Mouse (Mus musculus) c-Kit-positive CD71-positive TER-119-negative erythroid progenitor cells, embryonic 14.5 days (primary cell): ENCODE data around the gene Fam118a.
"Not testable (repeated sequence)": the region's sequence is repeated elsewhere in the genome, so short reads cannot be mapped to it uniquely, and the experiment has no call there.

Source experiments
- DNase-seq: peaks from one replicate; pipeline ENCODE4 v3.0.0-alpha.2; 2013; ENCODE audit warnings: low read depth

The Fam118a gene

DNA sequence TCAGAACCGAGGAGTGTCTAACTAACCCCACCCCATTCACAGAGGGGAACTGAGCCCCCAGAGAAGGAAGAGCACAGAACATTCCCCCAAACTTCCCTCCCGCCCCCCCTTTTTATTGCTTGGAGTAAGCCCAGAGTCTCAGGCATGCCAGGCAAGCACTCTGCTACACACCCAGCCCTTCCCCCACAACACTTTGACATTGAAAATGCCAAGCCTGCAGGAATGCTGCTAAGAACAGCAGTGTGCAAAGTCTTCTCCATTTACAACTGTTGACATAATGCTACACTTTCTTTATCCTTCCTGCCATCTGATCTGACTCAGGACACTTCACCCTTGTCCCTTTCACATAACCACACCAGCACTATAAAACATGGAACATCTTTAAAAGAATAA, 16.1 kb upstream of the Fam118a start:
- DNase-seq, result no peak

GRCm38 (mm10) chr15:85015771-85016170, 13.0 kb upstream of the Fam118a start:
- DNase-seq, result no peak

DNA sequence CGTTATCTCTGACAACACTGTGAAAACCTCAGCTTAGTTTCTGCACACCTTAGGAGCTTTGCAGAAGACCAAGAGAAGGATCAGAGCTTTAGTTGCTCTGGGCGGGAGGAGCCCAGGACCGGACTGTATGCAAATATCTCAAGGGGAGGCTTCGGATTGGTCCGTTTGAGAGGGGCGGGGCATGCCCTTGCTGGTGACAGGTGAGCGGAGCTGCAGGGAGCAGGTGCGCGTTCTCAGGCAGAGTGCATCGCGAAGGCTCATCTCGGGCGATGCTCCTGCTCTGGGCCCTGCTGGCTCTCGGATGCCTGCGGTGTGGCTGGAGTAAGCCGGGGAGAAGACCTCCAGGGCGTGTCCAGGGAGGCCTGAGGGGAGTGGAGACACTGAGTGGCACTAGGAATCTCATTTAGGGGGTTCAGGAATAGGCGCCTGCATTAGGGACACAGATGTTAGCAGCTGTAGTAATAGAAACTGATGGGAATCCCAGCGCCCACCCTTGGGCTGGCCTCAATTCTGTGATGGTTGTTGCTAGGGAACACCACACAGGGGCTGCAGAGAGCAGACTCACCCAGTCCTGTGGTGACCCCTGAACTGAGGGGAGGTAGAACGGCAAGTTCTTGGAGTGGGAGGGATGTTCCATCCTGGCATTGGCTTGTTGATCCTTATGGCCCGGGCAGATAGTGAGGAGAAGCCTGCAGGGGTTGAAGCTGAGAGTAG, 11.6 kb upstream of the Fam118a start, which contains the start of gene Upk3a:
TSS of gene Upk3a (plus strand) at position 191 of the 714 bp plus-strand sequence.
- no peak for DNase-seq

- DNase-seq, result no peak
Observed at GRCm38 (mm10) chr15:85022211-85022610, 6.5 kb upstream of the Fam118a start.

DNA sequence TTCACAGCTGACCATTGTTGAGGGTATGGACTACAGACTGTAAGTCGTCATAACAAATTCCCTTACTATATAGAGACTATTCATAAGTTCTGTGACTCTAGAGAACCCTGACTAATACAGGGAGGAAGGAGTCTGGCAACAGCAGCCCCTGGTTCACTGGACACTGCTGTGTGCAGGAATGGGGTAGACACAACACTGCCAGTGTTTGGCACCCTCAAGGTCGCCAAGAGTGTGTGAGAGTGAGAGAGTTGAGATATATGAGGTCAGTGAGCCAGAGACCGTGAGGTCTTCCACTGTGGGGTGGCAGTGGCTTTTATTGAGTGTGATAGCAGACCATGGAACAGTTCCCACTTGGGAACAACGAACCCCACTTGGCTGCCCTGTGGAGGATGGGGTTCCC, 2.6 kb upstream of the Fam118a start:
- DNase-seq, result no peak

GRCm38 (mm10) chr15:85027740-85028139, 1.0 kb upstream of the Fam118a start:
- no peak for DNase-seq

- DNase-seq, result not testable (repeated sequence)
Observed at GRCm38 (mm10) chr15:85030643-85031042, 1.9 kb downstream of the Fam118a start.

DNA sequence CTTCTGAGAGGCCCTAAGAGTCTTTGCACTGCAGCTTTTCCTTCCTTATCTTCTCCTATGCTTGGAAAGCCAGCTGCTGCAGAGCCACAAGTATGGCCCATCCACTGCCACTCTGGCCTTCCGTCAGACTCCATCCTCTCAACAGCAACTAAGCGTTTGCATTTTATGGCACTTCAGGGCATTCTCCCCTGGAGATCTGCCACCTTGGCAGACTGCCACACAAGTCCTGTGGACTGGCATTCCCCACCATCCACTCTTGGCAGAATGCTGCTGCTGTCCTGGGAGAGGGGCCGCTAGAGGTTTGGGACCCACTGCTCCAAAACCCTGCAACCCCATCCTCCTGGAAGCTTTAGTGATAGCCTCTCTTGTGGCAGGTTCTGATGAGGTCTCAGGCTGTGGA, 3.1 kb downstream of the Fam118a start:
- DNase-seq, result no peak

DNA sequence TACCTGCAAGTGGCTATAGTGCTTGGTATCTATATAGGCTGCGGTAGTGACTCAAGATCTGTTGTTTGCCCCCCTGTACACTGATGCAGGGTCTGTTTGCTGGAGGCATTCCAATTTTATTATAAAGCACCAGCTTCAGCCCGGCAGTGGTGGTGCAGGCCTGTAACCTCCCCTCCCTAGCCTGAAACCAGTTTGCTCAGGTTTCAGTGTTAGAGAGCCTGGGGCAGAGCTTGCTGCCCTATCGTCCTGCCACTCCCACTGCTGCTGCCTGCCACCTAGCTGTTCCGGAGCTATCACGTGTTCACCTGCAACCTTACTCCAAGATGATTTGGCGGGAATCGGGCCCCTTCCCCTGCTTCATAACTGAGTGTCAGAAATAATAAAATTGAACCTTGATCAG, 5.2 kb downstream of the Fam118a start:
- not testable (repeated sequence) for DNase-seq

GRCm38 (mm10) chr15:85036566-85037342, 8.0 kb downstream of the Fam118a start:
- DNase-seq, result peak; percentile 91

DNA sequence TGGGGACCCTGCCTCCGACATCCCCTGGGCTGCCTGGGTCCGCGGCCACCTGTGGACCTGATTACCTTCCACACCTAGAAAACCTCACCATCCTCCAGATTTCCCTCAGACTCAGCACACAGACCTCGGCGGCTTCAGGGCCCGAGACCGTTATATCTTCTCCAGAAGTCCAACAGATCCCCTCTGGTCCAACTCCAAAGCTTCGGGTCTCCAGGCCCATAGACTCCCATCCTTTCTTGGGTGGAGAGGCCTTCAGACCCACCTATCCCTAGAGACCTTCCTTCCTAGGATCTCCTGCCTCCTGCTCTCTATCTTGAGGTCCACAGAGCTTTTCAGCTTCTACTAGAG, 8.6 kb downstream of the Fam118a start:
- no peak for DNase-seq

DNA sequence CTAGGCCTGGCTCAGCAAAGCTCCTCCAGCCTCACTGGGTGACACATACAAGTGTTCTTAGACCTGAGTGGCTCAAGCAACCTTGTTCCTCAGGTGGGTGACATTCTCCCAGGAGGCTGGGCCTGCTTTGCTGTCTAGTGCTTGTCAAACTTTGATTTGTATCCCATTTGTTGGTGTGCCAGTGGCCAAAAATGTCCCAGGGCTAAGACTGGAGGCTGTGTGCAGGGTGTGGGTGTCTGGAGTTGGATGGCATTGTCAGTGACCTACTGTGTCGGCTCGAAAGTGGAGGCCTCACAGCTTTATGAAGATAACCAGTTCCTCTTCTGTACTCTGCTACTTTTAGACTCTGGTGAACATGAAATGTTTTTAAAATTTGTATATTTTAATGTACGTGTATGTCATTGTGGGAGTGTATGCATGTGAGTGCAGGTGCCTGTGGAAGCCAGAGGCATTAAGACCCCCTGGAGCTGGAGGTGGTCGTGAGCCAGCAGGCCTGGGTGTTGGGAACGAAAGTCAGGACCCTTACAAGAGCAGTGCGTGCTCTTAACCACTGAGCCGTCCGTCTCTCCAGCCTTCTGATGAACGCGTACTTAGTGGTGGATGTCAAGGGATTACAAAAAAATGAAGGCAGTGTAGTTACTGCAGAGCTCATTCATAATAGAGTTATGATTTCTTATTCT, 12.9 kb downstream of the Fam118a start:
- DNase-seq, result no peak

DNA sequence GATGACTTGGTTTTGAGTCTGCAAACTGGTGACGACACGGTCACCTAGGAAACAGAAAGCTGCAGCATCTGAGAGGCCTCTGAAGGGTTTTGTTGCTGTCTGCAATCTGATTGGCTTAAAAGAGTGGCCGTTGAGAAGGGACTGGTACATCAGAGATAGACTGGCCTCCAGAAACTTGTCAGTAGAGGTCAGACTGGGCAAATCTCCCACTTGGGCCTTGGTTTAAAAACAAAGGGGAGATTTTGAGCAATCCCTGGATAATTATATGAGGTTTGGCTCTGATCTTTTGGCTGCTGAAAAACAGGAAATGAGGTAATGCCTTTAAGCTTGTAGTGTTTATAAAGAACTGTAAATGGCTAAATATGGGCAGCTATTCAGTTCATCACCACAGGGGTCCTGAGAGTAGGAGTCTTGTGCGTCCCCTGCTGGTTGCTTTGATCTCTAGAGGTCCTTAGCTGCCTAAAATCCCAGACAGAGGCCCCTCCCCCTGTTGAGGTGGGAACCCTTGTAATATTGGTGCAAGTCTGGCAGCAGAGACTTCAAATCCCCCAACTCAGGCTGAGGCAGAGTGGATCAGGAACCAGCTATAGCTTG, 13.7 kb downstream of the Fam118a start:
- peak; percentile 36 for DNase-seq

DNA sequence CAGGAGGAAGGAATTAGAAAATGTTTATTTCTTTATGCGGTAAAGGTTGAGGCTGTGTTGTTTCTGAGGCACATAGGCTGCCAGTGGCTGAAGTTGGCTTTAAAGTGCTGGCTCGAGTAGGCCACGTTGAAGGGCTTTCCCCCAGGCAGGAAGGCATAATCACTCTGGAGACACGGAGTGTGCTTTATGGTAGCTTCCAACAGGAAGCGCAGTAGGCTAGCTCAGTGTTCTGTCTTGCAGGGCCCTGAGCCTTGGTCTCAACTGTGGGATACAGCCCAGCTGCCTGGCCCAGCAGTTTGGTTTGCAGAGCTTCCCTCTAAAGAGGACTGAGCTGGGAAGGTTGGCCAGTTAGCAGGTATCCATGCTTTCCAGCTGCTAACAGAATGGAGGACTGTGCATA, 14.4 kb downstream of the Fam118a start:
- no peak for DNase-seq

DNA sequence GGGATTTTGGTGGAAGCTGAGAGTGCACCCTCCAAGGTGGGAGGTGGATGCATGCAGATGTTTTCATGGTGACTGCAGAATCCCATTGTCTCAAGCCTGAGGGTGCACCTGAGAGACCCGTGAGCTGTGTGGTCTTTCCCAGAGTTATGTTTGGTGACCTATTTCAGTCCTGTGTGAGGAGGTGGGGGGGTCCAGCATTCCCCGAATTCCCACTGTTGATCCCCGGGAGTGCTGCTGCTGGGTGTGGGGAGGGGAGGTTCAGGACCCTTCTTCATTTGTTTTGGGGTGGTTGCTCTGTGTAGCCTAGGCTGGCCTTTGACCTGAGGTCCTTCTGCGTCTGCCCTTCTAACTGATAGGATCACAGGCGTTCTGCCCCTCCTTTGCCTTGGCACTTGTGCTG, 15.0 kb downstream of the Fam118a start:
- no peak for DNase-seq

DNA sequence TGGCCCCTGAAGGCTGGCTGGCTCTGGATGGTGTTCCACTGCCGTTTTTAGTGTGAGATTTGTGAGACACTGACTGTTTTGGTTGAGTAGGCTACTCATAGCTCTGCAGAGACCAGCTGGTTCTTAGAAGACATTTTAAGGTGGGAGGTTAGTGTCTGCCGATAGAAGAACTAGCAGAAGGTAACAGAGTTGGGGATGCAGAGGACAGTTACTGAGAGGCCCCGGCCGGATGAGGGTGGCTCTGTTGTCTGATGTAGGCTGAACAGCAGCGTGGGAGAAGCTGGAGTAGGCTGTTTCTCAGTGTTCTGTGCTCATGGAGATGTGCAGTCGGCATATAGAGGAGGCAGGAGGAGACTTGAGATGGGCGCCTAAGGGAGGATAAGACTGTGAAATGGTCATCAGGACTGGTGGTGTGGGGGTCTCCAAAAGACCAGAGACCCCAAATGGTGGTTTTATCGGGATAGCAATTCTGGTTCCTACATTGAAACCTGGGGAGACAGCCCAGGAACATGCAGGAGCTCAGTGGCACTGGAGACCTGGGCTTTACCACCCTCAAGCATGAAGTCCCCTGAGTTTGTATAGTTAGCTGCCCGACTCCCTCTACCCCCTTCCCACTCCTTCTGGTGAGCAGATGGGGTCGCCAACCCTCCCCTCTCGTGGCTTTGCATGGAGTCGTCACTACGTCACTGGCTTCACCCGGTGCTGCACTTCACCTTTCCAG, 17.6 kb downstream of the Fam118a start:
- no peak for DNase-seq

DNA sequence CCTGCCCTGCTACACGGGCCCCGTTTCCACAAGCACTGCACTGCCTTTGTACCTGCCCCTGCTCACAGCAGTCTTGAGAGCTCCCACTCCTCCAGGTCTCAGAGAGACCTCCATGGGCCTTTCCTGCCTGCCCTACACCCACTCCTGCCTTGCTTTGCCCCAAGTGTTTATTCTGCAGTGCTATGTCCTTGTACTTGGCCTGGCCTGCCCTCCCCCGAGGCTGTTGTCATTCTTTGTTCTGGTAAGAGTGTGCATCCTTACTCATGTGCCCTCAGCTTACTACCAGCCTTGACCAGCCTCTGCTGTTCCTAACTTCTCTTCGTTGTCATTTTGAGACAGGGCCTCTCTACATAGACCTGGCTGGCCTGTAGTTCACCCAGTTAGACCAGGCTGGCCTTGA, 19.1 kb downstream of the Fam118a start:
- DNase-seq, result no peak

DNA sequence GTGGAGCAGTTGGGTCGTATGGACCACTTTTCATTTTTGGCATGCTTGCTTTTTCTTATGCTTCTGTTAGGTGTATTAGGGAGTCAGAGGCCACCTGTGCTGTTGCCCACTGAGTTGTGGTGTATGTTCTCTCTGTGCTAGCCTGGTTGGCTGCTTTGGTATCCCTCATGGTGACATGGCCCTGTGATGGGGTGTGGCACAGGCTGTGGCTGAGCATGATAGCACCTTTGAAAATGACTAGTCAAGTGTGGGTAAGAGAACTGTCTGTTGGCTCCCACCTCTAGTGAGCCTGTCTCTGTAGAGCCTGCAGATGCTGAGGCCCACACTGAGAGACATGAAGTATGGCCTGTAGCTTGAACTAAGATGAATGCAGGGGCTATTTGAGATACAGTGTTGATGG, 21.0 kb downstream of the Fam118a start:
- DNase-seq, result peak; percentile 30

GRCm38 (mm10) chr15:85054098-85054497, 25.4 kb downstream of the Fam118a start:
- no peak for DNase-seq

DNA sequence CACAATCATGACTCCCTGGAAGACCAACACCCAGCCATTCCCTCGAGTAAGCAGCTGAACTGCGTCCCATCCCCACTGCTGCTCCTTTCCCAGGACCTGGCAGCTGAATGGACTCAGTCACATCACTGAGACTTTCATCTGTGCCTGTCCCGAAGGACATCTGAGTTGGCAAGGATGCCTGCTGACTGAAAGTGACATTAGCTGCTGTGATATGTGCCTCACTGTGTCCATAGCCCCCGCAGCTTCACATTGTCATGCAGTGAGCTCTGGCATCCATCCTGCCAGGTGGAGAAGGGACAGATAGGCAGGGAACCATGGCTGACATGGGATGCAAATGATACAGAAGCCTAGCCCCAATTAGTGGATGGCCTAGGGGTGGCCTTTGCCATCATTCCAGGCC, 26.4 kb downstream of the Fam118a start:
- no peak for DNase-seq

- DNase-seq, result no peak
Observed at GRCm38 (mm10) chr15:85063421-85063820, 34.7 kb downstream of the Fam118a start.

- peak; percentile 46 for DNase-seq
Observed at GRCm38 (mm10) chr15:85070561-85070960, 41.8 kb downstream of the Fam118a start.
